Mouse (Mus musculus): ENCODE results near the gene Uty.

The Uty gene

GRCm38 (mm10) chrY:1245426-1245863 is at the start of gene Uty:
TSS of gene Uty (minus strand) at chrY:1245759.
- peak in 1 of 2 experiments; percentile 83 for DNase-seq

GRCm38 (mm10) chrY:1293708-1294107 is 48.1 kb upstream of the Uty start:
- no peak for DNase-seq

- DNase-seq: peak in 1 of 2 experiments; percentile 86
Measured at GRCm38 (mm10) chrY:1286171-1286795, 40.7 kb upstream of the Uty start, which contains the start of gene Ddx3y. TSS of gene Ddx3y (minus strand) at chrY:1286629.

- DNase-seq: peak in 1 of 2 experiments; percentile 10
Measured at GRCm38 (mm10) chrY:1285735-1286134, 40.2 kb upstream of the Uty start.

- DNase-seq: no peak
Measured at GRCm38 (mm10) chrY:1246117-1246516, 558 bp upstream of the Uty start.

GRCm38 (mm10) chrY:1244940-1245339 is 619 bp downstream of the Uty start:
- no peak for DNase-seq

GRCm38 (mm10) chrY:1244421-1244820 is 1.1 kb downstream of the Uty start:
- DNase-seq: no peak

GRCm38 (mm10) chrY:1220001-1220400 is 25.6 kb downstream of the Uty start:
- DNase-seq: no peak

GRCm38 (mm10) chrY:1178476-1178875 is 67.1 kb downstream of the Uty start:
- DNase-seq: no peak

GRCm38 (mm10) chrY:1163054-1163453 is 82.5 kb downstream of the Uty start:
- DNase-seq: no peak

GRCm38 (mm10) chrY:1116153-1116552 is 129.4 kb downstream of the Uty start:
- DNase-seq: peak in 1 of 2 experiments; percentile 10

- no peak for DNase-seq
Measured at GRCm38 (mm10) chrY:1114016-1114415, 131.5 kb downstream of the Uty start.
